Mouse (Mus musculus): ENCODE data around the gene Csf2ra. TPM values are rescaled to one million over a fixed set of nuclear protein-coding genes. Genes with fewer than 3 reads are reported as not detected.
"Not testable (repeated sequence)": the region's sequence is repeated elsewhere in the genome, so short reads cannot be mapped to it uniquely, and the experiment has no call there.

The Csf2ra gene
- 1 to 10 TPM; 9.4 to 9.8 TPM for total RNA-seq (2021)
- long read RNA-seq, experiment 1, transcript Csf2ra-201 (12 exons, 1,849 nt): major isoform, 5 of 23 reads
- long read RNA-seq, experiment 1, partial matches to known transcripts: 7 of 23 reads
- long read RNA-seq, experiment 1, other reads (novel, unspliced or antisense): 11 of 23 reads
- long read RNA-seq, experiment 2, partial matches to known transcripts: 0 of 10 reads
- long read RNA-seq, experiment 2, other reads (novel, unspliced or antisense): 6 of 10 reads

DNA sequence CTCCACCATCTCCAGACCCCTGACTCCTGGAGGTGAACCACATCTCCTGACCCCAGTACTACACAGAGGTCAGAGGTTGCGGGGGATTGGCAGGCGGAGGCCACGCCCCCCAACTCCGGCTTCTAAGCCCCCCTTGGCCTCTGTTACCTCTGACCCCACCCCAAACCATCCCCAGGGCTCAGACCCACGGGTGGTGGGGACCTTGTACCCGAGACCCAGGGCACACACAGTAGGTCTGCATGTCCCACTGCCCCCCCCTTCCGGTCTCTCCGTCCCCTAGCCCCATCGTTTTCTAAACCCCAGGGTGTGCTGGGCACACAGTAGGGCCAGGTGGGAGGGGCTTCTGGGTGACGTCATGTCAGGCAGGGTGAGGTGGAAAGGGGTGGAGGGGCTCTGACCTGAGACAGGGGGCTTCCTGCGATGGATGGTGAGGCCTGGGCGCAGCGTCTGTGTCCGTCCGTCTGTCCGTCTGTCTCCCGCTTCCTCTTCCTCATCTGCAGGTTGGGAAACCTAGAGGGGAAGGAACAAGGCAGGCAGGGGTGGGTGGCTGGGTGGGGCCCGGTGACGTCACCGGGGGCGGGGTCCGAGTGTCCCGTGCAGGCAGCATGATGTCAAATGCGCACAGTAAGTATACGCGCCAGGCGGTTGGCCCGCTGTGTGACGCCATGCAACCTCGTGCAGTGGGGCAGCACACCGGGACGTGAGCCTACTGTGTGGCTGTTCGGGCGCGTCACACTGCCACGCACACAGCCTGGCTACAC is at the start of gene Csf2ra:
Gene Csf2ra (minus strand): TSS at position 489 of the 761 bp plus-strand sequence.
- DNase-seq: peak; percentile 9 to 17
- intact Hi-C loops (cut with DNase I): no loop called here

- intact Hi-C loops (cut with DNase I): no loop called here
- DNase-seq: no peak
These were observed 47.2 kb upstream of the Csf2ra start for GRCm38 (mm10) chr19:61275446-61275845.

- DNase-seq: not testable (repeated sequence)
- intact Hi-C loops (cut with DNase I): loop anchor here (5.0 kb wide), 1 partner anchor 72 kb away; no protein-coding TSS in a partner anchor
These were observed 40.9 kb upstream of the Csf2ra start for GRCm38 (mm10) chr19:61269141-61269540.

DNA sequence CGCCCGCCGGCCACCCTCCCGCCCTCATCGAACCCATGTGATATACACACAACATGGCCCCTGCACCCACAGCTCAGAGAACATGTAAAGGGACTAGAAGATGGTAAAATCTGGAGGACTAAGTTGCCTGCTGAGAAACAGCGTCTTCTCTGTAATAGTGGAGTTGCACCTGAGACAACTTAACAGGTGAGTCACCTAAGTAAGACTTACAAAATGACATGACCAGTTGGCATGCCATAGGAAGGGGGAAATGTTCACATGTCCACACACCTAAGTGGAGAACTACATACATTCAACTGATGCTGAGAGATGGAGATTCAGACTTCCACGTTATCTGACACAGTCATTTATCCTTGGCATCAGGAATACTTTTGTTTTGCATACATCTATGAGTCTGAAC is 38.9 kb upstream of the Csf2ra start:
- DNase-seq: no peak
- intact Hi-C loops (cut with DNase I): loop anchor here (5.0 kb wide), 1 partner anchor 70 kb away; no protein-coding TSS in a partner anchor

GRCm38 (mm10) chr19:61266651-61267050 is 38.4 kb upstream of the Csf2ra start:
- DNase-seq: peak; percentile 18 to 33
- intact Hi-C loops (cut with DNase I): loop anchor here (5.0 kb wide), 1 partner anchor 69 kb away; no protein-coding TSS in a partner anchor

DNA sequence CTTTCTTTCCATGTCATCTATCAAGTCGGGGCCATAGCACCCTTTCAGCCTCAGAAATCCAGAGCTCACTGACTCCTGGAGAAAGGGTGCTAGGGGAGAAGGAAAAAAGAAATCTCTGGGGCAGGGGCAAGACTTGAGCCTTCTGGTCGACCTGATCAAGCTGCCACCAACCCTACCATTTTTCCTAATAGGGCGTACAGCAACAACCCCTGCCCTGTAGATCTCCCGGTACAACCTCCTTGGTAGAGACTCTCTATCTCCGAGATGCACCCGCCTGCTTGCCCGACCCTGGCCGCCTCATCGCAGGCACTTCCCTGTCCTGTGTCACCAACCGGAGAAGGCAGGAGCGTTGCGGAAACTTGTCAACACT is 38.0 kb upstream of the Csf2ra start:
- intact Hi-C loops (cut with DNase I): loop anchor here (5.0 kb wide), 1 partner anchor 69 kb away; no protein-coding TSS in a partner anchor
- peak; percentile 33 to 40 for DNase-seq

DNA sequence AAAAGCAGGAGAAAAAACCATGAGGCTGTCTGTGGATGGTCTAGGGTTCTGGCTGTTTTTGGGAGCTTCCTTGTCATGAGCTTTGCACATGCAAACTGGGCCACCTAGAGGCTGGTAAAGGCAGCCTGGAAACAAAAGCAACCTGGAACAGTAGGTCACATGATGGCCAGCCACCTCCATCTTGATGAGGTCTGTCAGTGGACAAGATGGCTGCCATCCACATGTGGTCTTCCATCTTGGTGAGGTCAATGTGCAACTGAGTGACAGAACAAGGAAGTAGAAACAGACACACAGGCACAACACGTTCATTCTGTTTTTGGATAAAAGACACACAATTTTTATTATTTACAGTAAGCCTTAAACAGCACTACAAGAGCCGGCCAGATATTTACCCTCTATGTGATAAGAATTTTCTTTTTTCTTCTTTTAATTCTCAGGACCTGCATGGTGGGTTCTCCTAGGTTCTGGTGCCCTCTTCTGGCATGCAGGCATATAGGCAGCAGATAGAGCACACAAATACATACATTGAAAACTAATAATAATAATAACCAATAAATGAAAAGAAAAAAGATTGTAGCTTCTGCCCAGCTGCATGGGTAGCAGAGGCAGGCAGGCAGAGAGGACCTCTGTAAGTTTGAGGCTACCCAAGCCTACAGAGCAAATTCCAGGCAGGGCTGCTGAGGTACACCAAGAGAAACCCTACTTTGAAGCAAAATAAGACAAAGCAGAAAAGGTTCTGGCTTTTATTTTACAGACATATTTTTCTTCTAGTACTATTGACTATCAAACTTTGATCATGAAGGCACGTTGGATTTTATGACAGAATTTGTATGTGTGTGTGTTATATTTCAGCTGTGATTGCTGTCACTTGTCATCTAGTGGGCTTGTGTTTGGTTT is 37.4 kb upstream of the Csf2ra start:
- peak; percentile 58 to 62 for DNase-seq
- intact Hi-C loops (cut with DNase I): loop anchor here (5.0 kb wide), 1 partner anchor 68 kb away; no protein-coding TSS in a partner anchor

DNA sequence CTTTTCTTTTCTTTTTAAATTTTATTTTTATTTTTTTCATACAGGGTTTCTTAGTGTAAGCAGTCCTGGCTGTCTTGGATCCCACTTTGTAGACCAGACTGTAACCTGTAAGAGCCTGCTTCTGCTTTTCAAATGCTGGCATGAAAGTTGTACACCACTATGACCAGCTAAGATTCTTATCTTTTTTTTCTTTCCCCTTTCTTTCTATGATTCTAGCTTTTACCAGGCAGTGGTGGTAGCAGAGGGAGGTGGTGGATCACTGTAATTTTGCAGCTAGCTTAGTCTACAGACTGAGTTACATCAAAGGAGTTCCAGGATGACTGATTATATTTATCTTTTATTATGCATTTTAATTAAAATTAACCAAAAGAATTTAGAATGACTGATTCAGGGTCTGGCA is 36.7 kb upstream of the Csf2ra start:
- DNase-seq: no peak
- intact Hi-C loops (cut with DNase I): loop anchor here (5.0 kb wide), 1 partner anchor 68 kb away; no protein-coding TSS in a partner anchor

- intact Hi-C loops (cut with DNase I): no loop called here
- no peak for DNase-seq
These were observed 36.0 kb upstream of the Csf2ra start for GRCm38 (mm10) chr19:61264227-61264626.

GRCm38 (mm10) chr19:61261241-61261640 is 33.0 kb upstream of the Csf2ra start:
- intact Hi-C loops (cut with DNase I): no loop called here
- DNase-seq: no peak

DNA sequence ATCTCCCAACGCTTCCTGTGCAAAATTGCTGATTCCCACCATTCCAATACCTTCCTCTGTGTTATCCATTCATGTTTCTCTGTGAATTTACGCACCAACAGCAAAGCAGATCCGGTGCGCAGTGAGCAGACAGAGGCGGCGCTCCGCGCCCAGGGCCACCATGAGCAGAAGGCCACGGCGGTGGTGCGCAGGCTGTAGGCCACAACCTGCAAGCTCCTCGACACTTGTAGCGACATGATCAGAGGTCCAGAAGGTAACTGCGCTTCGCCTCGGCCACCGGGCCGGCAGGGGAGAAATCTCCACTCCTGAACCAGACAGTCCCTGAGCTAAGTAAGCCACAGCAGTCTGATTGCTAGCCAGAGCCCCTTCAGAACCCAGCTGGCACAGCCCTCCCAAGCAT is 29.5 kb upstream of the Csf2ra start:
- intact Hi-C loops (cut with DNase I): no loop called here

GRCm38 (mm10) chr19:61256166-61256887 is 28.1 kb upstream of the Csf2ra start:
- intact Hi-C loops (cut with DNase I): no loop called here
- no peak for DNase-seq

More for the DNA sequence above, 29.5 kb upstream of the Csf2ra start:
- no peak for DNase-seq

- intact Hi-C loops (cut with DNase I): not testable (repeated sequence)
These were observed 19.1 kb upstream of the Csf2ra start for GRCm38 (mm10) chr19:61247334-61247733.

GRCm38 (mm10) chr19:61244721-61245436 is 16.6 kb upstream of the Csf2ra start:
- DNase-seq: no peak
- intact Hi-C loops (cut with DNase I): no loop called here

More at GRCm38 (mm10) chr19:61247334-61247733, 19.1 kb upstream of the Csf2ra start:
- not testable (repeated sequence) for DNase-seq

DNA sequence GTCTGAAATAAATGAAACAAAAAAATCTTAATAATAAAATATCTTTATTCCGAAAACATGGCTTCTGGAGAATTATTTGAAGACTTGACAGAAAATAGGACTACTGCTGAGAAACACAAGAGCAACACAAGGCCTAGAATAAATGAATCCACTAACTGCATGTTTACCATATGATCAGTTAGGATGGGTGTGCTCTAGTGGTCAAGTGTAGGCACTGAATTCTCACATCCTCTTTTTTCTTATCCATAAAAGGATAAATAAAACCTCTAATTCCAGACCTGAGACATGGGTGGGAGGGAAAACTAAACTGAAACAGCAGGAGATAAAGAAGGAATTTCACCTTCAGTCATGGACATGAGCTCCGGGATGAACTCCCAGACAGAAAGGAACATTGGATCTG is 9.7 kb upstream of the Csf2ra start:
- no peak for DNase-seq
- intact Hi-C loops (cut with DNase I): no loop called here

DNA sequence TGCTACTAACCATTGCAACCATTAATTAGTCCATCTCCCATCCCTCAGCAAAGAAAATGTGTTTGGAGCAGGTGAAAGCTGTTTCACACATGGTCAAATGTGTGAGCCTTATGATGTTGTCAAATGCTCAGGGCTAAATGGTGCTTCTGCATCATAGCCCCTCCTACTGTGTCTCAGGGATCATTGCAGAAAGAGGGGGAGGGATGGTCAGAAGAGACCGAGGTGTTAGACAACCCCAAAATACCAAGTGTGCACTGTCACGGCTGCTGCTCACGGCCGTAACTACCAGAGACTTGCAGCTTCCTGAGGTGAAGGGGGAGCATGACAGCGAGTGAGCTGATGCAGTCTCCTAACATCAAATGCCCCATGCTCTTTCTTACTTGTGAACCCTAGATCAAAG is 6.3 kb upstream of the Csf2ra start:
- intact Hi-C loops (cut with DNase I): no loop called here
- DNase-seq: no peak

DNA sequence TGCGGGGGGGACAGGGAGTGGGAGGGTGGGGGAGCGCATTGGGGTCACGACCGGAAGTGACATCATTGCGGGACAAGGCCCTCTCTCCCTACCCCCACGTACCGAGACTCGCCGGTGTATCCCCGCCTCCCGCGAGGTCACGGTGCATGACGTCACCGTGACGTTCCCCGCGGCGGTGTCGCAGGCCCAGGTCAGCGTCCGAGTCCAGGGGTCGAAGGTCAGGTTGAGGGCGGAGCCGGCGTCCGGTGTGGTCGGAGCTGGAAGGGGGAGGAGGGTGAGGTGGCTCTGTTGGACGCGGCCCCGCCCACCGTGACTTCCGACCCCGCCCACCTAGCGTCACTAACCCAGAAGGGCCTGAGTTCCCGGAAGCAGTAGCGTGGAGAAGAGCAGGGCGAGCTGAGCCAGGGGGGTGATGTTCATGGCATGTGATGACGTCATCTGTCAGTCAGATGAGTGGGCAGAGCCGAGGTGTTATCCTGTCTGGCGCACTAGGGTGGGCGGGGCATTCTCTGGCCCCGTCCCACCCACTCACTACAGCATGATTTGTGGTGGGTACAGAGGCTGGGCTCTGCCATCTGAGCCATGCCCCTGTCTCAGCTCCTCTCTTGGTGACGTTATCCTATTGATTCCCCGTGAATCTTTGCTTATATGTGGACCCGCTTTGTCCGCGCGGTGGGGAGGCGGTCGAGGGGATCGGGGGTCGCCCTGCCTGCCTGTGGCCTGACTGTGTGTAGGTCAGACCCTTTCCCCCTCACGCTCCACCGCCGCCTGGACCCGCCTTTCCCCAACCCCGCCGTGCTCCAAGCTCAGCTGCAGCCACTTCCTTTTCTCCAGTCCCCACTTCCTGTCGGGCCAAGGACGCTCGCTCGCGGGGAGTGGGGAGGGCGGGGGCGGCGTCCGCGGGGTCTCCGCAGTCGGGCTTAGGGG is 1.0 kb downstream of the Csf2ra start:
- intact Hi-C loops (cut with DNase I): no loop called here
- peak; percentile 76 to 85 for DNase-seq

DNA sequence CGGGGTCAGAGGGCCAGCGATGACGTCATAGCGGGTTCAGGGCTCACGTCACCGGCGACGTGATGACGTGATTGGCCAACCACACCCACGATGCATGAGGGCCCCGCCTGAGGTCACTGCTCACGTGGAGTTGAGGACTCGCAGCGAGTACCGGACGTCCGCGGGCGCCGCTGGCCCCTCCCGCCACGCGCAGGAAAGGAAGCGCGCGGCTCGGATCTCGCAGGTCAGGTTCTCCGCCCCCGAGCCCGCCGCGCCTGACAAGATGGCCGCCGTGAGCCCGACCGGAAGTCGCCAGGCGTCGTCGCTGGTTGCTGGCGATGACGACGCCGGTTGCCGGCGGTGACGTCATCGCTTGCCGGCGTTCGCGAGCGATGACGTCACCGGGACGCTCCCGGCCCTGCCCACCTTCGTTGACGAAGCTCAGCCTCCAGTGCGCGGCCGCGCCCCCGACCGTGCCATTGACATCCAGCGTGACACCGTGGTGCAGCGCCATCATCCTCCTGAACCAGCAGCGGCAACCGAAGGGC is 1.8 kb downstream of the Csf2ra start:
- DNase-seq: peak; percentile 62 to 77
- intact Hi-C loops (cut with DNase I): no loop called here
